Mouse (Mus musculus) hindbrain, embryonic 13.5 days (tissue): Measurements from ENCODE around the gene Ceacam10. TPM values are rescaled to one million over a fixed set of nuclear protein-coding genes. Genes with fewer than 3 reads are reported as not detected.

Experiments used
- ATAC-seq: fragments of 200-750 bp; cut with Nextera tagmentation; 2 replicates; pipeline ENCODE4 v1.8.0; 2017; ENCODE audit warnings: moderate TSS enrichment; ENCODE audit not compliant: low FRiP score
- H3K27ac ChIP-seq: fragments of 300-500 bp; sonication (generic); 2 replicates; pipeline ENCODE4 v1.5.1; 2015; ENCODE audit warnings: inconsistent platforms, mild to moderate bottlenecking, moderate library complexity
- H3K27me3 ChIP-seq: fragments of 300-500 bp; sonication (generic); 2 replicates; pipeline ENCODE4 v1.6.1; 2015; ENCODE audit warnings: mild to moderate bottlenecking, inconsistent platforms
- H3K36me3 ChIP-seq: fragments of 300-500 bp; sonication (generic); 2 replicates; pipeline ENCODE4 v1.6.1; 2015; ENCODE audit warnings: mild to moderate bottlenecking, inconsistent platforms
- H3K4me1 ChIP-seq: fragments of 300-500 bp; sonication (generic); replicated peaks from 2 replicates; pipeline ENCODE4 v1.6.1; 2015; ENCODE audit warnings: inconsistent platforms
- H3K4me2 ChIP-seq: fragments of 300-500 bp; sonication (generic); 2 replicates; pipeline ENCODE4 v1.6.1; 2015; ENCODE audit warnings: inconsistent platforms, mild to moderate bottlenecking, moderate library complexity
- H3K4me3 ChIP-seq: fragments of 300-500 bp; sonication (generic); 2 replicates; pipeline ENCODE4 v1.5.1; 2015; ENCODE audit warnings: mild to moderate bottlenecking, inconsistent platforms
- H3K9ac ChIP-seq: fragments of 300-500 bp; sonication (generic); 2 replicates; pipeline ENCODE4 v1.6.1; 2015; ENCODE audit warnings: mild to moderate bottlenecking, inconsistent platforms
- H3K9me3 ChIP-seq: fragments of 300-500 bp; sonication (generic); 2 replicates; pipeline ENCODE4 v1.6.1; 2016; ENCODE audit warnings: inconsistent platforms
- WGBS: fragments of 180-500 bp; shearing (Covaris S2); methylation state at CpG from one replicate; pipeline ENCODE4 v1.1.7; 2015; 5-methylcytosine and 5-hydroxymethylcytosine counted together
- polyA plus RNA-seq: library from polyadenylated mRNA; unstranded; fragments of >200 nt; fragmentation: Nextera tagmentation; extraction: Ambion mirVana; gene quantifications from 2 replicates; pipeline ENCODE4 v1.2.1, GENCODE M21; 2015

Gene Ceacam10
- polyA plus RNA-seq, 1 experiment from 2014 or later: not detected

- no peaks in the 10 kb centered on the region for H3K27me3 ChIP-seq
- no peaks in the 10 kb centered on the region for H3K36me3 ChIP-seq
- ATAC-seq: no peak
- H3K27ac ChIP-seq: no peak overlapping the region
- no peak overlapping the region for H3K4me2 ChIP-seq
- no peaks in the 10 kb centered on the region; the same call in none of the 2 replicates for H3K9me3 ChIP-seq
- WGBS: 84% methylated on average over 7 of the region's 7 CpGs
- no peak overlapping the region for H3K9ac ChIP-seq
- H3K4me3 ChIP-seq: no peak overlapping the region
- no peaks in the 10 kb centered on the region for H3K4me1 ChIP-seq
Observed at GRCm38 (mm10) chr7:24802149-24802767, 25.3 kb downstream of the Ceacam10 start.

GRCm38 (mm10) chr7:24804826-24805225 is 27.8 kb downstream of the Ceacam10 start:
- 67% methylated on average over 6 of the region's 6 CpGs for WGBS
- no peaks in the 10 kb centered on the region for H3K27me3 ChIP-seq
- no peak overlapping the region for H3K27ac ChIP-seq
- no peak overlapping the region for H3K9ac ChIP-seq
- H3K36me3 ChIP-seq: no peaks in the 10 kb centered on the region
- H3K4me1 ChIP-seq: no peaks in the 10 kb centered on the region
- no peaks in the 10 kb centered on the region for H3K9me3 ChIP-seq
- H3K4me2 ChIP-seq: no peak overlapping the region
- no peak overlapping the region for H3K4me3 ChIP-seq
- ATAC-seq: no peak

- H3K9me3 ChIP-seq: no peaks in the 10 kb centered on the region
- H3K27me3 ChIP-seq: no peaks in the 10 kb centered on the region
- H3K4me2 ChIP-seq: no peak overlapping the region
- H3K9ac ChIP-seq: no peak overlapping the region
- H3K27ac ChIP-seq: no peak overlapping the region
- no peak for ATAC-seq
- H3K4me1 ChIP-seq: no peaks in the 10 kb centered on the region
- H3K36me3 ChIP-seq: no peaks in the 10 kb centered on the region
- no peak overlapping the region for H3K4me3 ChIP-seq
- 15% methylated on average over 2 of the region's 2 CpGs for WGBS
Observed at GRCm38 (mm10) chr7:24809041-24809440, 32.0 kb downstream of the Ceacam10 start.

GRCm38 (mm10) chr7:24817502-24817901 is 40.5 kb downstream of the Ceacam10 start:
- Histone ChIP-seq H3K27ac (no peak overlapping the region), H3K4me2 (no peak overlapping the region), H3K4me1 (no peaks in the 10 kb centered on the region), H3K9ac (no peak overlapping the region), H3K4me3 (no peak overlapping the region), H3K9me3 (no peaks in the 10 kb centered on the region), H3K36me3 (no peaks in the 10 kb centered on the region), H3K27me3 (no peaks in the 10 kb centered on the region)
- no peak for ATAC-seq
- 1% methylated on average over 3 of the region's 3 CpGs for WGBS

- no peak overlapping the region for H3K9ac ChIP-seq
- no peaks in the 10 kb centered on the region for H3K9me3 ChIP-seq
- ATAC-seq: no peak
- H3K27me3 ChIP-seq: 0 out of 2 replicates have a peak, but pooled peaks cover 2% of the 10 kb centered on the region
- H3K36me3 ChIP-seq: no peaks in the 10 kb centered on the region
- WGBS: 85% methylated on average over 7 of the region's 7 CpGs
- H3K27ac ChIP-seq: no peak overlapping the region
- no peaks in the 10 kb centered on the region for H3K4me1 ChIP-seq
- H3K4me2 ChIP-seq: no peak overlapping the region
- H3K4me3 ChIP-seq: no peak overlapping the region
Observed at GRCm38 (mm10) chr7:24824452-24824851, 47.4 kb downstream of the Ceacam10 start.

- WGBS: 91% methylated on average over 4 of the region's 4 CpGs
- Histone ChIP-seq H3K4me2 (no peak overlapping the region), H3K4me3 (no peak overlapping the region), H3K9me3 (0 out of 2 replicates have a peak, but pooled peaks cover 2% of the 10 kb centered on the region), H3K36me3 (no peaks in the 10 kb centered on the region), H3K4me1 (no peaks in the 10 kb centered on the region), H3K27ac (no peak overlapping the region), H3K27me3 (peaks cover 7% of the 10 kb centered on the region; the same call in 1 of the 2 replicates), H3K9ac (no peak overlapping the region)
- ATAC-seq: no peak
Observed at GRCm38 (mm10) chr7:24827181-24827580, 50.2 kb downstream of the Ceacam10 start.

Other genes starting within 250 kb of the Ceacam10 start
- 21.1 TPM in 2 replicates for gene Irgq, start 246.5 kb upstream of the Ceacam10 start, polyA plus RNA-seq
- gene Pinlyp, start 231.1 kb upstream of the Ceacam10 start, polyA plus RNA-seq: not detected in 2 replicates
- gene Xrcc1, start 230.9 kb upstream of the Ceacam10 start, polyA plus RNA-seq: 61.3 and 63.9 TPM in 2 replicates
- 15.1 and 18.7 TPM in 2 replicates for gene Ethe1, start 189.7 kb upstream of the Ceacam10 start, polyA plus RNA-seq
- gene Zfp575, start 189.6 kb upstream of the Ceacam10 start, polyA plus RNA-seq: 9.1 and 9.4 TPM in 2 replicates
- not detected in 2 replicates for gene Phldb3, start 166.4 kb upstream of the Ceacam10 start, polyA plus RNA-seq
- not detected in 2 replicates for gene Lypd3, start 140.7 kb upstream of the Ceacam10 start, polyA plus RNA-seq
- gene Tex101, start 100.5 kb upstream of the Ceacam10 start, polyA plus RNA-seq: not detected in 2 replicates
- gene BC049730, start 68.0 kb upstream of the Ceacam10 start, polyA plus RNA-seq: not detected in 2 replicates
- not detected in 2 replicates for gene Gm4763, start 50.3 kb upstream of the Ceacam10 start, polyA plus RNA-seq
- 0.17 TPM in 1 of 2 replicates, not detected in the other for gene Cd177, start 16.9 kb upstream of the Ceacam10 start, polyA plus RNA-seq
- gene Gm9844, start 85.0 kb downstream of the Ceacam10 start, polyA plus RNA-seq: 36.3 and 38.4 TPM in 2 replicates
- gene Lypd4, start 92.7 kb downstream of the Ceacam10 start, polyA plus RNA-seq: not detected in 2 replicates
- gene Dmrtc2, start 92.9 kb downstream of the Ceacam10 start, polyA plus RNA-seq: 0.19 and 0.26 TPM in 2 replicates
- 1,307 and 1,338 TPM in 2 replicates for gene Rps19, start 107.2 kb downstream of the Ceacam10 start, polyA plus RNA-seq
- gene Cd79a, start 120.2 kb downstream of the Ceacam10 start, polyA plus RNA-seq: 0.35 and 0.38 TPM in 2 replicates
- gene Arhgef1, start 125.7 kb downstream of the Ceacam10 start, polyA plus RNA-seq: 56.0 and 56.4 TPM in 2 replicates
- gene Gm4881, start 167.3 kb downstream of the Ceacam10 start, polyA plus RNA-seq: 5.1 and 5.8 TPM in 2 replicates
- 220 and 226 TPM in 2 replicates for gene Rabac1, start 195.5 kb downstream of the Ceacam10 start, polyA plus RNA-seq
- 253 and 258 TPM in 2 replicates for gene Atp1a3, start 228.8 kb downstream of the Ceacam10 start, polyA plus RNA-seq